Mouse (Mus musculus): ENCODE results near the gene Itsn1. TPM values are rescaled to one million over a fixed set of nuclear protein-coding genes. Genes with fewer than 3 reads are reported as not detected.

Itsn1 gene
- polyA plus RNA-seq, 1 experiment from 2014 or later: 9.7 TPM

DNA sequence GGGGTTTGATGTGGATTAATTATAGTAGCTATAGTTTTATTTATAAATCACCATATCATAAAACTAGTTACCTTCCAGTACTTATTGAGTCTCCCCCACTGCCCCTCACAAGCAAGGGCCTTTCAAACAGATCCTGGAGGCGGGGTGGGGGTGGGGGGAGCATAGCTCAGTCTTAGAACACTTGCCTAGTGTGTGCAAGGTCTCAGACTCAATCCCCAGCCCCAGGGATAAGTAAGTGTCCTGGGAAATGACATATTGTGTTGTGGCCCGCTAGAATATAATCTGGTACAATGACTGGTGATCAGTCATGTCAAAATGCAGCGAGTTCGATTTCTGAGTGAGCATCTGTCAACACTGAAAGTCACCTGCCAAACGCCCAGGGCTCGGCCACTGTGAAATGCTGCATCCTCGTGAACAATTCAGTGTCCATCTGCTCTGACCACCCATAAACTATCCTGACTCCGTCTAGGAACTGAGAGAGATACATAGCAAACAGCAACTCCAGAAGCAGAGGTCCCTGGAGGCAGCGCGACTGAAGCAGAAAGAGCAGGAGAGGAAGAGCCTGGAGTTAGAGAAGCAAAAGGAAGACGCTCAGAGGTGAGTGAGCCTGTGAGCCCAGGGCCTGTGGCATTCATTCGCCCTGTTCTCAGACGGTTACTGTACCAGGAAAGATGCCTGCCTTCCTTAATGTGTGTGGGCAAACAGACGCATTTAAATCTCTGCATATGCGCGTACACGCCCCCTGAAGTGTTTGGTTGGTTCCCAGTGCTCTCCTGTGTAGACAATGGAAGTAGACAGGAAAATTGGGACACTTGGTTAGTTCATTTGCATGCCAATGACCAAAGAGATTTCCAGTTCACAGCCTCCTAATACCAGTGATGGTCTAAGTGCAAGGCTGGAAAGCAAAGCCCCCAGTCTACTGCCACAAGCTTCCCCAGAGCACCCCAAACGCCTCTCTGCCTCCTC, 107.8 kb downstream of the Itsn1 start:
- WGBS: 80% methylated on average over 18 of the region's 18 CpGs
- no peak overlapping the region for H3K4me3 ChIP-seq (ENCODE audit: low read depth, low read length)
- H3K27me3 ChIP-seq (replicated peaks; ENCODE audit: insufficient read depth, low read length): no peaks in the 10 kb centered on the region
- H3K4me1 ChIP-seq (ENCODE audit: insufficient read depth, low read depth, low read length): 0 out of 2 replicates have a peak, but pooled peaks cover 3% of the 10 kb centered on the region
- no peak overlapping the region for H3K4me2 ChIP-seq (replicated peaks; ENCODE audit: low read depth, low read length)
- no peak for ATAC-seq
- H3K9me3 ChIP-seq (ENCODE audit: low read length): no peaks in the 10 kb centered on the region
- H3K27ac ChIP-seq (ENCODE audit: low read length): no peak overlapping the region
- TF ChIP-seq CTCF (IDR thresholded peaks at IDR 0.05) (no peak), EP300 (IDR thresholded peaks at IDR 0.05) (no peak)
- no peaks in the 10 kb centered on the region for H3K36me3 ChIP-seq (ENCODE audit: insufficient read depth, low read length)
- no peak for DNase-seq (ENCODE audit: low spot score)
- no peak overlapping the region for H3K9ac ChIP-seq (replicated peaks; ENCODE audit: low read depth)

DNA sequence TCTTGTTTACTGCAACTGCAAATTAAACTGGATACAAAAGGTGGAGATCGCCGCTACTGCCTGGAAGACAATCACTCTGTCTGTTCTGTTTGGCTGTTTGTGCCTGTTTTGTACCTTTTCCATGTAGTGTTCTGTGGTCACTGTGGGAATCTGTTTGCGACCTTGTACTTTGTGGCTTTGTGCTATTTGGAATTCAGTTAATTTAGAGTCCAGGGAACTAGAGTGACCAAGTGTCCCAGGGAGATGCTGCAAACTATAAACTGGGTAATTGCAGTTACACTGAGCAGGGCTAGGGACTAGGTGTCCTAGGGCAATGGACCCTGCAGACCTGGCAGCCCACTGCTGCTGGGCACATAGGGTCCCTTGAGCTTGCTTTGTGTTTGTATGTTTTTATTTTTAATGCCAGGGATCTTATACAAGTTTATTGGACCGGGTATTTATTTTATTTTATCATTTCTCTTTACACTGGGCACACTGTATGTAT, 108.5 kb downstream of the Itsn1 start:
- no peak overlapping the region for H3K9ac ChIP-seq (replicated peaks; ENCODE audit: low read depth)
- DNase-seq (ENCODE audit: low spot score) (no peak), ATAC-seq (no peak)
- TF ChIP-seq CTCF (IDR thresholded peaks at IDR 0.05): no peak
- H3K4me1 ChIP-seq (ENCODE audit: insufficient read depth, low read depth, low read length): 0 out of 2 replicates have a peak, but pooled peaks cover 3% of the 10 kb centered on the region
- no peaks in the 10 kb centered on the region for H3K36me3 ChIP-seq (ENCODE audit: insufficient read depth, low read length)
- no peak overlapping the region for H3K4me3 ChIP-seq (ENCODE audit: low read depth, low read length)
- WGBS: 93% methylated on average over 4 of the region's 4 CpGs
- no peaks in the 10 kb centered on the region for H3K9me3 ChIP-seq (ENCODE audit: low read length)
- no peaks in the 10 kb centered on the region for H3K27me3 ChIP-seq (replicated peaks; ENCODE audit: insufficient read depth, low read length)
- no peak overlapping the region for H3K27ac ChIP-seq (ENCODE audit: low read length)
- no peak overlapping the region for H3K4me2 ChIP-seq (replicated peaks; ENCODE audit: low read depth, low read length)

DNA sequence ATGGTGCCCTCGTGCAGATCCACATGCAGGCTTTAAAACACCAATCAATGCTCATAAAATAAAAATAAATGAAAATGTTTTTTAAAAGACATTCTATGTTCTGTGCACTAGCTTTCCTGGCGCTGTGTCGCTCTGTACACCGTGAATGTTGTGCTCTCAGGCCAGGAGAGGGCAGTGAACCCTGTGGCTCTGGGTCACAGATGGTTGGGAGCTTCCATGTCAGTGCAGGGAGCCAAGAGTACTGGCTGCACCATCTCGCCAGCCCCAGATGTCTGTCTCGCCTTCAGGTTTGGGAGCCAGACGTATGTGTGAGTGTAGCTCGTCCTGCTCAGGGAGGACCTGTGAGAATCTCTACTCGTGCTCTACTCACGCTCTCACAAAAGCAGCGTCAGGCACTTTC, 109.7 kb downstream of the Itsn1 start:
- 0 out of 2 replicates have a peak, but pooled peaks have one; percentile 6 for TF ChIP-seq CTCF (IDR thresholded peaks at IDR 0.05)
- TF ChIP-seq EP300 (IDR thresholded peaks at IDR 0.05): no peak
- WGBS: 76% methylated on average over 11 of the region's 11 CpGs

DNA sequence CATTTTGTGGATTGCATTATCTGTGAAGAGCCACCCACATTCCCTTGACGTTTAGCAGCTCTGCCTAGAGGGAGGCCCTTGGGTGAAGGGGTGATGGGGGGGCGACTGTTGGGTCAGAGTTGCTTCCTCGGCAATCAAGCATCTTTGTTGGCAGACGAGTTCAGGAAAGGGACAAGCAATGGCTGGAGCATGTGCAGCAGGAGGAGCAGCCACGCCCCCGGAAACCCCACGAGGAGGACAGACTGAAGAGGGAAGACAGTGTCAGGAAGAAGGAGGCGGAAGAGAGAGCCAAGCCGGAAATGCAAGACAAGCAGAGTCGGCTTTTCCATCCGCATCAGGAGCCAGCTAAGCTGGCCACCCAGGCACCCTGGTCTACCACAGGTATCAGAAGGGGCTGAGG, 110.4 kb downstream of the Itsn1 start:
- Histone ChIP-seq H3K4me3 (ENCODE audit: low read depth, low read length) (no peak overlapping the region), H3K9me3 (ENCODE audit: low read length) (no peaks in the 10 kb centered on the region), H3K9ac (replicated peaks; ENCODE audit: low read depth) (no peak overlapping the region), H3K27me3 (replicated peaks; ENCODE audit: insufficient read depth, low read length) (no peaks in the 10 kb centered on the region), H3K4me1 (ENCODE audit: insufficient read depth, low read depth, low read length) (0 out of 2 replicates have a peak, but pooled peaks cover 3% of the 10 kb centered on the region), H3K36me3 (ENCODE audit: insufficient read depth, low read length) (no peaks in the 10 kb centered on the region), H3K27ac (ENCODE audit: low read length) (no peak overlapping the region), H3K4me2 (replicated peaks; ENCODE audit: low read depth, low read length) (no peak overlapping the region)
- 34% methylated on average over 11 of the region's 11 CpGs for WGBS
- ATAC-seq (0 out of 2 replicates have a peak, but pooled peaks have one; percentile 13), DNase-seq (ENCODE audit: low spot score) (no peak)
- no peak for TF ChIP-seq EP300 (IDR thresholded peaks at IDR 0.05)

More for the DNA sequence above, 109.7 kb downstream of the Itsn1 start:
- Histone ChIP-seq H3K36me3 (ENCODE audit: insufficient read depth, low read length) (no peaks in the 10 kb centered on the region), H3K4me3 (ENCODE audit: low read depth, low read length) (no peak overlapping the region), H3K9ac (replicated peaks; ENCODE audit: low read depth) (no peak overlapping the region), H3K4me1 (ENCODE audit: insufficient read depth, low read depth, low read length) (0 out of 2 replicates have a peak, but pooled peaks cover 3% of the 10 kb centered on the region), H3K27me3 (replicated peaks; ENCODE audit: insufficient read depth, low read length) (no peaks in the 10 kb centered on the region), H3K27ac (ENCODE audit: low read length) (no peak overlapping the region), H3K9me3 (ENCODE audit: low read length) (no peaks in the 10 kb centered on the region), H3K4me2 (replicated peaks; ENCODE audit: low read depth, low read length) (no peak overlapping the region)
- no peak for ATAC-seq
- DNase-seq (ENCODE audit: low spot score): no peak

DNA sequence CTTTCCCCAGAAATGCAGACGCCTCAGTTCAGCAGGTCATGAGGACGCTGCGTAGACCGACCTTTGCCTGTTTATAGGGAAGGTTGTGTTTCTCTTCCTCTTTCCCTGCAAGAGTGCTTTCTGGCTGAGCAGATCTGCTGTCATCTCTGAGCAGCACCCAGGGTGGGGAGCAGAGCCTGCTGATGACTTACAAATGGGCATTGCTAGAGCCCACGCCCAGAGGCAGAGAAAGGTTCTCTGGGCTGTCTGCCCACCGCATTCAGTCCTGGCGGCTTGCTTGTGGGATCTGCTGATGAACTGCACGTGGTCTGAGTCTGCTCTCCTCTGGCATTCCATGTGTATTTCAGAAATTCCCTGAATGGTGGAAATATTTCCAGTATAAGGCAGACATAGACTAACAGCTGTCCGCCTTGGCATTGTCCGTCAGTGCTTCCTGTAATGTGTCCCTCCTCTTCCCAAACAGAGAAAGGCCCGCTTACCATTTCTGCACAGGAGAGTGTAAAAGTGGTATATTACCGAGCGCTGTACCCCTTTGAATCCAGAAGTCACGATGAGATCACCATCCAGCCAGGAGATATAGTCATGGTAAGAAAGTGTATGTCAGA, 112.0 kb downstream of the Itsn1 start:
- H3K27me3 ChIP-seq (replicated peaks; ENCODE audit: insufficient read depth, low read length): no peaks in the 10 kb centered on the region
- no peaks in the 10 kb centered on the region for H3K36me3 ChIP-seq (ENCODE audit: insufficient read depth, low read length)
- DNase-seq (ENCODE audit: low spot score) (peak; percentile 76), ATAC-seq (peak; percentile 60)
- no peak overlapping the region for H3K4me2 ChIP-seq (replicated peaks; ENCODE audit: low read depth, low read length)
- H3K27ac ChIP-seq (ENCODE audit: low read length): no peak overlapping the region
- no peaks in the 10 kb centered on the region for H3K9me3 ChIP-seq (ENCODE audit: low read length)
- WGBS: 71% methylated on average over 14 of the region's 14 CpGs
- TF ChIP-seq CTCF (IDR thresholded peaks at IDR 0.05) (no peak), EP300 (IDR thresholded peaks at IDR 0.05) (no peak)
- no peak overlapping the region for H3K4me3 ChIP-seq (ENCODE audit: low read depth, low read length)
- no peak overlapping the region for H3K9ac ChIP-seq (replicated peaks; ENCODE audit: low read depth)
- 0 out of 2 replicates have a peak, but pooled peaks cover 3% of the 10 kb centered on the region for H3K4me1 ChIP-seq (ENCODE audit: insufficient read depth, low read depth, low read length)

- H3K4me1 ChIP-seq (ENCODE audit: insufficient read depth, low read depth, low read length): no peaks in the 10 kb centered on the region; the same call in 1 of the 2 replicates
- H3K9me3 ChIP-seq (ENCODE audit: low read length): no peaks in the 10 kb centered on the region
- H3K27ac ChIP-seq (ENCODE audit: low read length): peak overlapping the region; percentile 68
- H3K36me3 ChIP-seq (ENCODE audit: insufficient read depth, low read length): no peaks in the 10 kb centered on the region; the same call in 1 of the 2 replicates
- no peaks in the 10 kb centered on the region for H3K27me3 ChIP-seq (replicated peaks; ENCODE audit: insufficient read depth, low read length)
- ATAC-seq: peak; percentile 93
- no peak for TF ChIP-seq CTCF (IDR thresholded peaks at IDR 0.05)
- TF ChIP-seq EP300 (IDR thresholded peaks at IDR 0.05): peak; percentile 95
- DNase-seq (ENCODE audit: low spot score): peak; percentile 93
- 30% methylated on average over 10 of the region's 10 CpGs for WGBS
- no peak overlapping the region for H3K4me2 ChIP-seq (replicated peaks; ENCODE audit: low read depth, low read length)
- no peak overlapping the region for H3K4me3 ChIP-seq (ENCODE audit: low read depth, low read length)
- no peak overlapping the region for H3K9ac ChIP-seq (replicated peaks; ENCODE audit: low read depth)
These were observed 117.1 kb downstream of the Itsn1 start for GRCm38 (mm10) chr16:91846089-91846741.
